In the genomic region with DNA sequence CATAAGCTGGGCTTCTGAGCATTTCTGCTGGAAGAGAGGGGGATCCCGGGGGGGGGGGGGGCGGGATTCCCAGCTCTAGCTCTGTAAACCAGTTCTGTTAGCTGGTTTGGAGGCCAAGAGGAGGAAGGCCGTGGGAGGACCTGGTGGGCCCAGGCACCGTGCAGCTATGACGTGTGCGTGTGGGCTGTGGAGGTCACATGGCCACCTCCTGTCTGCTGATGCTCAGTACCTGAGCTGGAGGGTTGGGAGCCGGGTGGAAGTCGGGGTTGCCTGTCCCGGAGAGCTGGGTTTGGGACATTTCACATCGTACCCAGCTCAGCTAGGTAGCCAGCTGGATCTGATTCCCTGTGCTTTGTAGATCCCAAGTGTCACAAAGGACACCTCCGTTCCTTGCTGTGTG, we compare ENCODE assay signal across 8 mouse cellular contexts. TPM values are rescaled to one million over a fixed set of nuclear protein-coding genes. Genes with fewer than 3 reads are reported as not detected.
DNase-seq lines count a peak whose midpoint lies in the region; ATAC-seq lines count a peak whose summit lies in the region.

No protein-coding gene starts in this region.

- 38% methylated on average over 10 of the region's 11 CpGs for WGBS in embryonic facial prominence, embryonic 11.5 days
- WGBS in hindbrain, embryonic 14.5 days, result 29% methylated on average over 9 of the region's 11 CpGs
- 29% methylated on average over 10 of the region's 11 CpGs for WGBS in neural tube, embryonic 15.5 days

- H3K9me3 ChIP-seq in embryonic facial prominence, embryonic 11.5 days (replicated peaks; ENCODE audit: control insufficient read depth, low read length), result no peaks in the 10 kb centered on the region
- no peaks in the 10 kb centered on the region for H3K9me3 ChIP-seq in hindbrain, embryonic 14.5 days (ENCODE audit: control insufficient read depth, low read length)
- H3K9me3 ChIP-seq in neural tube, embryonic 15.5 days (replicated peaks), result no peaks in the 10 kb centered on the region

- ATAC-seq in embryonic facial prominence, embryonic 11.5 days (replicated peaks; ENCODE audit: insufficient number of reproducible peaks, low FRiP score, low TSS enrichment, low read depth), result 0 out of 2 replicates have a peak, but pooled peaks have one; percentile 26
- no peak for ATAC-seq in hindbrain, embryonic 14.5 days (ENCODE audit: low FRiP score)
- ATAC-seq in neural tube, embryonic 15.5 days (ENCODE audit: low FRiP score), result 0 out of 2 replicates have a peak, but pooled peaks have one; percentile 22

- H3K36me3 ChIP-seq in embryonic facial prominence, embryonic 11.5 days (replicated peaks; ENCODE audit: control insufficient read depth, insufficient read depth, low read depth, low read length), result no peaks in the 10 kb centered on the region
- H3K36me3 ChIP-seq in hindbrain, embryonic 14.5 days (replicated peaks; ENCODE audit: control insufficient read depth, insufficient read depth), result peaks cover 7% of the 10 kb centered on the region; the same call in 1 of the 2 replicates
- H3K36me3 ChIP-seq in neural tube, embryonic 15.5 days, result 0 out of 2 replicates have a peak, but pooled peaks cover 5% of the 10 kb centered on the region

- no peaks in the 10 kb centered on the region; the same call in 1 of the 2 replicates for H3K4me1 ChIP-seq in embryonic facial prominence, embryonic 11.5 days (ENCODE audit: control insufficient read depth, insufficient read depth, low read length)
- H3K4me1 ChIP-seq in hindbrain, embryonic 14.5 days (replicated peaks; ENCODE audit: control insufficient read depth, insufficient read depth, low read length), result peaks cover 57% of the 10 kb centered on the region
- peaks cover 64% of the 10 kb centered on the region for H3K4me1 ChIP-seq in neural tube, embryonic 15.5 days

- H3K27me3 ChIP-seq in embryonic facial prominence, embryonic 11.5 days (ENCODE audit: control insufficient read depth, insufficient read depth, low read length), result peaks cover 25% of the 10 kb centered on the region
- no peaks in the 10 kb centered on the region for H3K27me3 ChIP-seq in hindbrain, embryonic 14.5 days (ENCODE audit: control insufficient read depth, insufficient read depth, low read length)
- no peaks in the 10 kb centered on the region for H3K27me3 ChIP-seq in neural tube, embryonic 15.5 days (replicated peaks)

- no peak overlapping the region for H3K9ac ChIP-seq in embryonic facial prominence, embryonic 11.5 days (replicated peaks; ENCODE audit: low read length)
- peak overlapping the region; percentile 97 for H3K9ac ChIP-seq in hindbrain, embryonic 14.5 days
- H3K9ac ChIP-seq in neural tube, embryonic 15.5 days (replicated peaks), result peak overlapping the region; percentile 78

- peak overlapping the region; percentile 8; the same call in 1 of the 2 replicates for H3K4me2 ChIP-seq in embryonic facial prominence, embryonic 11.5 days (ENCODE audit: low read depth, low read length)
- H3K4me2 ChIP-seq in hindbrain, embryonic 14.5 days (replicated peaks), result peak overlapping the region; percentile 57
- H3K4me2 ChIP-seq in neural tube, embryonic 15.5 days, result peak overlapping the region; percentile 79

- peak overlapping the region; percentile 59 for H3K4me3 ChIP-seq in embryonic facial prominence, embryonic 11.5 days (ENCODE audit: low read depth, low read length)
- H3K4me3 ChIP-seq in hindbrain, embryonic 14.5 days (replicated peaks; ENCODE audit: low read length), result peak overlapping the region; percentile 95
- H3K4me3 ChIP-seq in neural tube, embryonic 15.5 days (replicated peaks), result peak overlapping the region; percentile 91

- no peak overlapping the region for H3K27ac ChIP-seq in embryonic facial prominence, embryonic 11.5 days (replicated peaks; ENCODE audit: low read depth, low read length)
- peak overlapping the region; percentile 95 for H3K27ac ChIP-seq in hindbrain, embryonic 14.5 days
- H3K27ac ChIP-seq in neural tube, embryonic 15.5 days (replicated peaks), result peak overlapping the region; percentile 97

- peak; percentile 48 for DNase-seq in layer of hippocampus, adult 11-12 months (ENCODE audit: low spot score)
- DNase-seq in layer of hippocampus, postnatal 25 days (ENCODE audit: extremely low spot score in 1 of 2, low spot score in 1 of 2), result no peak
- DNase-seq in embryonic facial prominence, embryonic 11.5 days (ENCODE audit: low spot score), result no peak
- no peak for DNase-seq in hindbrain, embryonic 14.5 days (ENCODE audit: low spot score)
- DNase-seq in adrenal gland, adult (ENCODE audit: inconsistent age in 2 of 2, low spot score in 1 of 2), result no peak
- no peak for DNase-seq in embryo, embryonic 9.5 days (ENCODE audit: extremely low spot score)
- DNase-seq in adrenal gland, adult 18-20 months (ENCODE audit: low spot score in 2 of 2), result no peak

RNA-seq across cellular contexts. Expression of a gene that starts 1.8 kb away (rescaled TPM):
- 100 to 1,000 TPM; 454 to 464 TPM for total RNA-seq in layer of hippocampus, postnatal 25 days (2021)
- 6.0 and 7.5 TPM in 2 replicates for polyA plus RNA-seq in embryonic facial prominence, embryonic 11.5 days (2014; fragmentation: Nextera tagmentation; extraction: Ambion mirVana)
- polyA plus RNA-seq in hindbrain, embryonic 14.5 days (2014; fragmentation: Nextera tagmentation; extraction: Ambion mirVana), result 80.7 and 92.0 TPM in 2 replicates
- polyA plus RNA-seq in neural tube, embryonic 15.5 days (2015; fragmentation: Nextera tagmentation; extraction: Ambion mirVana), result 105 and 117 TPM in 2 replicates
- 1 to 10 TPM; 3.0 to 8.4 TPM for total RNA-seq in adrenal gland, adult 18-20 months (2021)

Comparison
In these comparisons a context has a peak if more than half of its experiments do, and no peak if none do; other contexts are left out.
1. H3K4me2 ChIP-seq: peak in every context shown above with its lines; median percentile 79 in neural tube, embryonic 15.5 days; 57 in hindbrain, embryonic 14.5 days; 8 in embryonic facial prominence, embryonic 11.5 days.